Mouse (Mus musculus): ENCODE data around the gene Ddx51. TPM values are rescaled to one million over a fixed set of nuclear protein-coding genes. Genes with fewer than 3 reads are reported as not detected.

Gene Ddx51
- polyA plus RNA-seq, 1 experiment from 2014 or later, result 14.8 TPM

DNA sequence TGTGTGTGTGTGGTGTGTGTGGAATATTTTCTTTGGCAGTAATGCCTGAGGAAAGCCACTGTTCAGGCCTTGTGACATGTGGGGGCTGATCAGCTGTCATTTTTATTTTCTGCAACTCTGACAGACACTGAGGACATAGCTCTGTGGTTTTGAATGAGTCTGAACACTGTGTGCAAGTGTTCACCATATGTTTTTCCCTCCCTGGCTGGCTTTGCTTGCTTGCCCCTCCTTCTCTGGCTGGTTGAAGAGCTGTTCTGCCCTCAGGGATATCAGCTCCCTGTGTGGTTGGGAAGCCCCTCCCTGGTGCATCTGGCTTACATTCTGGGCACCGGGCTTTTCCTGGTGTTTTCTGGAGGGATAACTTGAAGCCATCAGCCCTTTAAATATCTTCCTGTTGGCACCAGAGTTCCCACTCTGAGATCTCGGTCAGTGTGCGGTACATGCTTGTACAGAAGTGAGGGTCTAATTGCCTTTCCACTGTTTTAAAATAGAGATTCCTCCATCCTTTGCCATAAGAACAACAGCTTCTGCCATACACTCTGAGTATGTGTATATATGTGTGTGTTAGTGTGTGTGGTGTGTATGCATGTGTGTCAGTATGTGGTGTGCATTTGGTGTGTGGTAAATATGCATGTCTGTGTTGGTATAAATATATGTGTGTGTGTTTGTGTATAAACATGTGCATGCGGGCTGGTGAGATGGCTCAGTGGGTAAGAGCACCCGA is 41.7 kb upstream of the Ddx51 start:
- Histone ChIP-seq H3K36me3 (ENCODE audit: control insufficient read depth, insufficient read depth) (no peaks in the 10 kb centered on the region), H3K4me2 (ENCODE audit: low read depth, low read length) (no peak overlapping the region), H3K27me3 (ENCODE audit: control insufficient read depth, insufficient read depth, low read length) (no peaks in the 10 kb centered on the region), H3K9me3 (replicated peaks; ENCODE audit: control insufficient read depth, low read length) (no peaks in the 10 kb centered on the region), H3K27ac (ENCODE audit: low read length) (no peak overlapping the region), H3K4me1 (ENCODE audit: control insufficient read depth, insufficient read depth, low read length) (no peaks in the 10 kb centered on the region), H3K4me3 (ENCODE audit: low read length) (no peak overlapping the region), H3K9ac (ENCODE audit: low read length) (no peak overlapping the region)
- 71% methylated on average over 5 of the region's 5 CpGs for WGBS
- no peak for ATAC-seq (replicated peaks; ENCODE audit: extremely low read depth, insufficient read depth, low FRiP score)

GRCm38 (mm10) chr5:110619226-110619625 is 34.0 kb upstream of the Ddx51 start:
- no peak overlapping the region for H3K4me3 ChIP-seq (ENCODE audit: low read length)
- no peaks in the 10 kb centered on the region for H3K27me3 ChIP-seq (ENCODE audit: control insufficient read depth, insufficient read depth, low read length)
- no peak for ATAC-seq (replicated peaks; ENCODE audit: extremely low read depth, insufficient read depth, low FRiP score)
- H3K9me3 ChIP-seq (replicated peaks; ENCODE audit: control insufficient read depth, low read length), result no peaks in the 10 kb centered on the region
- no peak overlapping the region for H3K9ac ChIP-seq (ENCODE audit: low read length)
- 81% methylated on average over 6 of the region's 6 CpGs for WGBS
- no peak overlapping the region for H3K27ac ChIP-seq (ENCODE audit: low read length)
- H3K4me1 ChIP-seq (ENCODE audit: control insufficient read depth, insufficient read depth, low read length), result no peaks in the 10 kb centered on the region
- no peak overlapping the region for H3K4me2 ChIP-seq (ENCODE audit: low read depth, low read length)
- no peaks in the 10 kb centered on the region for H3K36me3 ChIP-seq (ENCODE audit: control insufficient read depth, insufficient read depth)

- H3K27ac ChIP-seq (ENCODE audit: low read length), result no peak overlapping the region
- H3K36me3 ChIP-seq (ENCODE audit: control insufficient read depth, insufficient read depth), result no peaks in the 10 kb centered on the region
- no peaks in the 10 kb centered on the region for H3K4me1 ChIP-seq (ENCODE audit: control insufficient read depth, insufficient read depth, low read length)
- H3K9ac ChIP-seq (ENCODE audit: low read length), result no peak overlapping the region
- WGBS, result 72% methylated on average over 2 of the region's 2 CpGs
- H3K4me2 ChIP-seq (ENCODE audit: low read depth, low read length), result no peak overlapping the region
- peaks cover 8% of the 10 kb centered on the region; the same call in 1 of the 2 replicates for H3K27me3 ChIP-seq (ENCODE audit: control insufficient read depth, insufficient read depth, low read length)
- no peaks in the 10 kb centered on the region for H3K9me3 ChIP-seq (replicated peaks; ENCODE audit: control insufficient read depth, low read length)
- no peak for ATAC-seq (replicated peaks; ENCODE audit: extremely low read depth, insufficient read depth, low FRiP score)
- H3K4me3 ChIP-seq (ENCODE audit: low read length), result no peak overlapping the region
Observed at GRCm38 (mm10) chr5:110624319-110624718, 28.9 kb upstream of the Ddx51 start.

DNA sequence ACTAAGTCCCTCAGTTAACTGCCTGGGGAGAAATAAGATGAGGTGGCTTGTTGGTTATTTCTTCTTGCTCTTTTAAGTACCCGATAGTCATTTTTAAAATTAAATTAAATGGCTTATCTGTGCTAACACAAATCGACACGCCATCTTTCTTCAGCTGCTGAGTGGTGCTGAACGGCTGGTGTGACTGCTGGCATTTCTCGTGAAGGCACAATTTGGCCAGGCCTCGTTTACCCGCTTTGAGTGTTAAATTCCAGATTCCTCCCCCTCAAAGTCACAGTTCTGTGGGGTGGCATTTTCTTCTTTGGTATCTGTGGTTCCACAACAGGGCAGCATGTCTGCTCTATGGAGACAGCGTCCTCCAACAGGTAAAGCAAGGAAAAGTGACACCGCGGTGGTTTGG is 25.9 kb upstream of the Ddx51 start:
- H3K4me3 ChIP-seq (ENCODE audit: low read length), result no peak overlapping the region
- no peak overlapping the region for H3K9ac ChIP-seq (ENCODE audit: low read length)
- no peak overlapping the region for H3K27ac ChIP-seq (ENCODE audit: low read length)
- H3K27me3 ChIP-seq (ENCODE audit: control insufficient read depth, insufficient read depth, low read length), result peaks cover 8% of the 10 kb centered on the region; the same call in 1 of the 2 replicates
- WGBS, result 59% methylated on average over 10 of the region's 10 CpGs
- H3K36me3 ChIP-seq (ENCODE audit: control insufficient read depth, insufficient read depth), result no peaks in the 10 kb centered on the region
- no peak for ATAC-seq (replicated peaks; ENCODE audit: extremely low read depth, insufficient read depth, low FRiP score)
- no peak overlapping the region for H3K4me2 ChIP-seq (ENCODE audit: low read depth, low read length)
- H3K9me3 ChIP-seq (replicated peaks; ENCODE audit: control insufficient read depth, low read length), result no peaks in the 10 kb centered on the region
- no peaks in the 10 kb centered on the region for H3K4me1 ChIP-seq (ENCODE audit: control insufficient read depth, insufficient read depth, low read length)

GRCm38 (mm10) chr5:110628156-110628555 is 25.1 kb upstream of the Ddx51 start:
- Histone ChIP-seq H3K36me3 (ENCODE audit: control insufficient read depth, insufficient read depth) (no peaks in the 10 kb centered on the region), H3K27ac (ENCODE audit: low read length) (no peak overlapping the region), H3K4me2 (ENCODE audit: low read depth, low read length) (no peak overlapping the region), H3K4me1 (ENCODE audit: control insufficient read depth, insufficient read depth, low read length) (no peaks in the 10 kb centered on the region), H3K4me3 (ENCODE audit: low read length) (no peak overlapping the region), H3K9ac (ENCODE audit: low read length) (no peak overlapping the region), H3K27me3 (ENCODE audit: control insufficient read depth, insufficient read depth, low read length) (peaks cover 8% of the 10 kb centered on the region; the same call in 1 of the 2 replicates), H3K9me3 (replicated peaks; ENCODE audit: control insufficient read depth, low read length) (no peaks in the 10 kb centered on the region)
- ATAC-seq (replicated peaks; ENCODE audit: extremely low read depth, insufficient read depth, low FRiP score), result no peak
- WGBS, result 13% methylated on average over 19 of the region's 19 CpGs

DNA sequence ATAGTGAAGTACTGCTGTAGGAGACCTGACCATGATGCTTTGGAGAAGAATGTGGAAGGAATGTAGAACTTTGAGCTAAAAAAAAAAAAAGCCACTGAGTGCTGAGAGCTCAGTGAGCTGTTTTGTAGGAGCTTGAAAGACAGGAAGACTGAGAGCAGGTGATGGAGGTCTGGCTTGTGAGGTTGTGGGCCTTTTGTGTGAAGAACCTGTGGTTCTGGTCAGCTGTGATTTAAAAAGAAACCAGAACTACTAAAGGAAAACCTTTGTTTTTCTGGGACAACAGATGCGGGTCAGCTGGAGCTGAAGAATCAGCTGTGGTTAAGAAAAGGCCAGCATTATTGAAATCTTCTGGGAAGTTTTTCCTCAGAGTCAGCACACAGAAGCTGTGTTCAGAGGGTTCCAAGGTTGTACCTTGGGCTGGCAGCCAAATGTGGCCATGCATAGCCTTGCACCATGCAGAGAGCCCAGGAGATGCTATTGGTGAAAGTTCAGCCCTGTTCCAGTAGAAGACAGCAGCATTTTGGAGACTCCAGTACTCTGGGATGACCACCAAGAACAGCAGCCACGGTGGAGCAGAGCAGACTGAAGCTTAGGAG is 23.6 kb upstream of the Ddx51 start:
- Histone ChIP-seq H3K27me3 (ENCODE audit: control insufficient read depth, insufficient read depth, low read length) (peaks cover 8% of the 10 kb centered on the region; the same call in 1 of the 2 replicates), H3K4me3 (ENCODE audit: low read length) (no peak overlapping the region), H3K36me3 (ENCODE audit: control insufficient read depth, insufficient read depth) (no peaks in the 10 kb centered on the region), H3K4me1 (ENCODE audit: control insufficient read depth, insufficient read depth, low read length) (no peaks in the 10 kb centered on the region), H3K27ac (ENCODE audit: low read length) (no peak overlapping the region), H3K9ac (ENCODE audit: low read length) (no peak overlapping the region), H3K9me3 (replicated peaks; ENCODE audit: control insufficient read depth, low read length) (no peaks in the 10 kb centered on the region), H3K4me2 (ENCODE audit: low read depth, low read length) (no peak overlapping the region)
- no peak for ATAC-seq (replicated peaks; ENCODE audit: extremely low read depth, insufficient read depth, low FRiP score)
- WGBS, result 69% methylated on average over 2 of the region's 2 CpGs

DNA sequence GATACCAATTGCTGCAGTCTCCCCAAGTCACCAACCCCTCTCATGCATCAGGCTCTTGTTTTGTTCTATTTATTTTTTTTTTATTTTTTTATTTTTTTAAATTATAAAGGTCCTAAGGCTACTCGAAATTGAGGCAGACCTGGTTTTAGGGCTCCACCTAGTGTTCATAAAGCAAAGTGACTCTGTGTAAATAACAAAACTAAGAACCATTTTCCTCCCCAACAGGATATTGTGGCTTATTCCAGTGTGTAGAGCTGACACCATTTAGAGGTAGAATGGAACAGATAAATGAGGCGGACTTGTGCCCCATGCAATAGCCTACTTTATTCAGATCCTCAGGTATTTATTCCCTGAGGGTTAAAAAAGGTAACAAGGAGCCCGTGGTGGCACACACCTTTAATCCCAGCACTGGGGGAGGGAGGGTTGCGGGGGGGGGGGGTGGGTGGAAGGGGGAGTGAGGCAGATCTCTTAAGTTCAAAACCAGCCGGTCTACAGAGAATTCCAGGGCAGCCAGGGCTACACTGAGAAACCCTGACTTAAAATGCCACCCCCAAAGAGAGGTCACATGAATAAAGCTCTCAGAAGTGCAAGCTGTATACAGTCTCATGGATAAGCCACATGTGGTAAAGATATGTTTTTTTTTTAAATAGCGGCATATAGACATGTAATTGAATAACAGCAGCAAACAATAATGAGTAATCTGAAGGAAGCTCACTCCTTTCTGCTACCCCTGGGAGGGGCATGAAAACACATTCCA is 17.1 kb upstream of the Ddx51 start:
- Histone ChIP-seq H3K36me3 (ENCODE audit: control insufficient read depth, insufficient read depth) (no peaks in the 10 kb centered on the region), H3K4me3 (ENCODE audit: low read length) (no peak overlapping the region), H3K27ac (ENCODE audit: low read length) (no peak overlapping the region), H3K4me2 (ENCODE audit: low read depth, low read length) (no peak overlapping the region), H3K9me3 (replicated peaks; ENCODE audit: control insufficient read depth, low read length) (no peaks in the 10 kb centered on the region), H3K9ac (ENCODE audit: low read length) (no peak overlapping the region), H3K27me3 (ENCODE audit: control insufficient read depth, insufficient read depth, low read length) (no peaks in the 10 kb centered on the region), H3K4me1 (ENCODE audit: control insufficient read depth, insufficient read depth, low read length) (peaks cover 3% of the 10 kb centered on the region; the same call in 1 of the 2 replicates)
- ATAC-seq (replicated peaks; ENCODE audit: extremely low read depth, insufficient read depth, low FRiP score), result no peak
- WGBS, result 38% methylated on average over 6 of the region's 6 CpGs

DNA sequence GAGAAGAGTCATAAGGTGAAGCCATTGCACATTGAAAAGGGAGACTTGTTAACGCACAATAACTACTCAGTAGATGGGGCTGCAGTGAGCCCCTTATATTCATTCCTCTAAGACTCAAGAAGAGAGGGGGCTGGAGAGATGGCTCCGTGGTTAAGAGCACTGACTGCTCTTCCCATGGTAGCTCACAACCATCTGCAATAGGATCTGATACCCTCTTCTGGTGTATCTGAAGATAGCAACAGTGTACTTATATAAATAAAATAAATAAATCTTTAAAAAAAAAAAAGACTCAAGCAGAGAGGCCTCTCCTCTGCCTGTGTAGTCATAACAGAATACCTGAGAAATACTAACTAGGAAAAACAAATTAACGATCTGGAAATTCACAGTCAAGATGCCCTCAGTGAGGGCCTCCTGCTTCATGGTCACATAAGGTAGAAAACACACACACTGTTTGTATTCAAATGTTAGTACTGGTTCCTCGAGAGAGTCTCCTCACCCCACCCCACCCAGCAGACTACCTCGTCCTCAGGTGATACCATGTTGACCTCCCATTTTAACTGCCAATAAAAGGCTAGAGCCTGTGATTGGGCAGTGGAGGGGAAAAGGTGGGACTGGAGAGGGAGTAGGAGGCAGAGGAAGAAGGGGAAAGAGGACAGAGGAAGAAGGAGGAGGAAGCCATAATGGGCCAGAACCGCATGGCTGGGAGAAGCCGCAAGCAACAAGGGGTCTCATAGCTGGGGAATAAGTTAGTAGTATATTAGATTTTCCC is 14.8 kb upstream of the Ddx51 start:
- no peak overlapping the region for H3K4me2 ChIP-seq (ENCODE audit: low read depth, low read length)
- no peak overlapping the region for H3K4me3 ChIP-seq (ENCODE audit: low read length)
- H3K9me3 ChIP-seq (replicated peaks; ENCODE audit: control insufficient read depth, low read length), result no peaks in the 10 kb centered on the region; the same call in 1 of the 2 replicates
- no peaks in the 10 kb centered on the region for H3K36me3 ChIP-seq (ENCODE audit: control insufficient read depth, insufficient read depth)
- no peaks in the 10 kb centered on the region for H3K27me3 ChIP-seq (ENCODE audit: control insufficient read depth, insufficient read depth, low read length)
- 80% methylated on average over 7 of the region's 7 CpGs for WGBS
- no peak for ATAC-seq (replicated peaks; ENCODE audit: extremely low read depth, insufficient read depth, low FRiP score)
- H3K27ac ChIP-seq (ENCODE audit: low read length), result no peak overlapping the region
- H3K4me1 ChIP-seq (ENCODE audit: control insufficient read depth, insufficient read depth, low read length), result peaks cover 3% of the 10 kb centered on the region; the same call in 1 of the 2 replicates
- H3K9ac ChIP-seq (ENCODE audit: low read length), result no peak overlapping the region

All from heart, embryonic 16.5 days (tissue).